Mouse (Mus musculus) layer of hippocampus, adult 18-20 months (tissue): Measurements from ENCODE around the gene Tmem266. TPM values are rescaled to one million over a fixed set of nuclear protein-coding genes. Genes with fewer than 3 reads are reported as not detected.

Experiments
- DNase-seq, 2 experiments: peaks; one replicate each; pipeline ENCODE4 v3.0.0; 2022; ENCODE audit warnings: low spot score in 2 of 2
- total RNA-seq, 2 experiments: library from RNA; stranded (reverse); gene quantifications; 2 replicates each; pipeline ENCODE4 v1.2.3; 2021

The Tmem266 gene
- total RNA-seq, 2 experiments from 2014 or later = 5.5 to 6.4 TPM

GRCm38 (mm10) chr9:55391909-55392658 lies 65.4 kb downstream of the Tmem266 start:
- DNase-seq = peak; percentile 66 to 89

GRCm38 (mm10) chr9:55395650-55396049 lies 68.9 kb downstream of the Tmem266 start:
- DNase-seq = no peak

- no peak for DNase-seq
These were observed 72.4 kb downstream of the Tmem266 start for GRCm38 (mm10) chr9:55398985-55399554.

GRCm38 (mm10) chr9:55402276-55402675 lies 75.6 kb downstream of the Tmem266 start:
- no peak for DNase-seq

- DNase-seq = no peak
These were observed 77.5 kb downstream of the Tmem266 start for GRCm38 (mm10) chr9:55404256-55404655.

GRCm38 (mm10) chr9:55404976-55405702 lies 78.4 kb downstream of the Tmem266 start:
- DNase-seq = no peak

- no peak for DNase-seq
These were observed 80.1 kb downstream of the Tmem266 start for GRCm38 (mm10) chr9:55406773-55407172.

GRCm38 (mm10) chr9:55408851-55409250 lies 82.1 kb downstream of the Tmem266 start:
- DNase-seq = no peak

GRCm38 (mm10) chr9:55409833-55410232 lies 83.1 kb downstream of the Tmem266 start:
- DNase-seq = no peak

GRCm38 (mm10) chr9:55410430-55410829 lies 83.7 kb downstream of the Tmem266 start:
- DNase-seq = no peak

GRCm38 (mm10) chr9:55411154-55411553 lies 84.4 kb downstream of the Tmem266 start:
- DNase-seq = no peak

- DNase-seq = no peak
These were observed 95.1 kb downstream of the Tmem266 start for GRCm38 (mm10) chr9:55421786-55422185.

- peak in 1 of 2 experiments; percentile 35 for DNase-seq
These were observed 97.0 kb downstream of the Tmem266 start for GRCm38 (mm10) chr9:55423451-55424424.

GRCm38 (mm10) chr9:55425271-55425810 lies 98.6 kb downstream of the Tmem266 start:
- no peak for DNase-seq

- peak; percentile 55 to 88 for DNase-seq
These were observed 102.7 kb downstream of the Tmem266 start for GRCm38 (mm10) chr9:55429242-55429975.

GRCm38 (mm10) chr9:55430133-55430532 lies 103.4 kb downstream of the Tmem266 start:
- DNase-seq = no peak

GRCm38 (mm10) chr9:55432306-55433289 lies 105.9 kb downstream of the Tmem266 start:
- no peak for DNase-seq

GRCm38 (mm10) chr9:55433875-55434274 lies 107.2 kb downstream of the Tmem266 start:
- DNase-seq = no peak

- no peak for DNase-seq
These were observed 111.7 kb downstream of the Tmem266 start for GRCm38 (mm10) chr9:55438433-55438832.
